8 mouse cellular contexts compared by ENCODE assay signal in genomic region chr11:84829495-84829894, GRCm38 (mm10). TPM values are rescaled to one million over a fixed set of nuclear protein-coding genes. Genes with fewer than 3 reads are reported as not detected.
DNase-seq lines count a peak whose midpoint lies in the region; ATAC-seq and TF ChIP-seq lines count a peak whose summit lies in the region.
"Not testable (repeated sequence)": the region's sequence is repeated elsewhere in the genome, so short reads cannot be mapped to it uniquely, and the experiment has no call there.

No protein-coding gene starts in this region.

- peak overlapping the region; percentile 92 for H3K4me2 ChIP-seq in forebrain, embryonic 15.5 days (replicated peaks)
- H3K4me2 ChIP-seq in kidney, embryonic 14.5 days (replicated peaks; ENCODE audit: low read depth, low read length): peak overlapping the region; percentile 95
- H3K4me2 ChIP-seq in liver, embryonic 12.5 days: peak overlapping the region; percentile 99

- not testable (repeated sequence) for TF ChIP-seq POLR2A in cortical plate, adult 2 months (IDR thresholded peaks at IDR 0.05; ENCODE audit: extremely low read depth, insufficient read depth, low read length); olfactory bulb, adult 2 months (IDR thresholded peaks at IDR 0.05; ENCODE audit: insufficient read depth, low read depth, low read length)

- ATAC-seq in forebrain, embryonic 15.5 days (replicated peaks): peak; percentile 7; the same call in 1 of the 2 replicates
- not testable (repeated sequence) for ATAC-seq in kidney, embryonic 14.5 days (ENCODE audit: low FRiP score, low TSS enrichment)
- peak; percentile 2; the same call in 1 of the 2 replicates for ATAC-seq in liver, embryonic 12.5 days

- WGBS in forebrain, embryonic 15.5 days: 79% methylated on average over 11 of the region's 11 CpGs
- WGBS in hindbrain, embryonic 10.5 days: 78% methylated on average over 11 of the region's 11 CpGs
- 76% methylated on average over 11 of the region's 11 CpGs for WGBS in kidney, embryonic 14.5 days
- 47% methylated on average over 11 of the region's 11 CpGs for WGBS in liver, embryonic 12.5 days (ENCODE audit: insufficient replicate concordance)
- WGBS in midbrain, embryonic 10.5 days: 79% methylated on average over 11 of the region's 11 CpGs
- WGBS in olfactory bulb, adult 2 months: 81% methylated on average over 11 of the region's 11 CpGs

- not testable (repeated sequence) for TF ChIP-seq CTCF in cortical plate, adult 2 months (IDR thresholded peaks at IDR 0.05; ENCODE audit: extremely low read depth, insufficient read depth, low read length); olfactory bulb, adult 2 months (IDR thresholded peaks at IDR 0.05; ENCODE audit: insufficient read depth, low read depth, low read length)

- H3K9me3 ChIP-seq in forebrain, embryonic 15.5 days; hindbrain, embryonic 10.5 days; kidney, embryonic 14.5 days (ENCODE audit: control insufficient read depth, low read length); liver, embryonic 12.5 days (replicated peaks); midbrain, embryonic 10.5 days (replicated peaks): not testable (repeated sequence)

- not testable (repeated sequence) for H3K9ac ChIP-seq in forebrain, embryonic 15.5 days (replicated peaks)
- H3K9ac ChIP-seq in kidney, embryonic 14.5 days (ENCODE audit: low read depth, low read length): peak overlapping the region; percentile 81; the same call in 1 of the 2 replicates
- H3K9ac ChIP-seq in liver, embryonic 12.5 days: peak overlapping the region; percentile 99

- peak overlapping the region; percentile 93; the same call in 1 of the 2 replicates for H3K4me3 ChIP-seq in cortical plate, adult 2 months (ENCODE audit: insufficient read depth, low read length)
- H3K4me3 ChIP-seq in forebrain, embryonic 15.5 days: peak overlapping the region; percentile 50; the same call in 1 of the 2 replicates
- H3K4me3 ChIP-seq in hindbrain, embryonic 10.5 days: peak overlapping the region; percentile 76
- H3K4me3 ChIP-seq in kidney, embryonic 14.5 days (ENCODE audit: low read length): peak overlapping the region; percentile 83
- peak overlapping the region; percentile 98 for H3K4me3 ChIP-seq in liver, embryonic 12.5 days
- peak overlapping the region; percentile 85 for H3K4me3 ChIP-seq in midbrain, embryonic 10.5 days
- H3K4me3 ChIP-seq in olfactory bulb, adult 2 months (ENCODE audit: insufficient read depth, low read depth, low read length): 0 out of 2 replicates have a peak overlapping the region, but pooled peaks have one; percentile 59

- peak; percentile 41 for DNase-seq in CD4-positive, CD25-positive, alpha-beta regulatory T cell, adult 2 months (ENCODE audit: low read depth, low spot score)
- not testable (repeated sequence) for DNase-seq in hindbrain, embryonic 10.5 days (ENCODE audit: low spot score); midbrain, embryonic 10.5 days (ENCODE audit: low spot score)

- H3K27ac ChIP-seq in cortical plate, adult 2 months (ENCODE audit: insufficient read depth, low read length): peak overlapping the region; percentile 6; the same call in 1 of the 2 replicates
- not testable (repeated sequence) for H3K27ac ChIP-seq in forebrain, embryonic 15.5 days (replicated peaks)
- peak overlapping the region; percentile 82 for H3K27ac ChIP-seq in hindbrain, embryonic 10.5 days
- H3K27ac ChIP-seq in kidney, embryonic 14.5 days (ENCODE audit: low read depth, low read length): peak overlapping the region; percentile 82
- peak overlapping the region; percentile 100 for H3K27ac ChIP-seq in liver, embryonic 12.5 days
- H3K27ac ChIP-seq in midbrain, embryonic 10.5 days (replicated peaks): peak overlapping the region; percentile 81
- peak overlapping the region; percentile 65; the same call in 1 of the 2 replicates for H3K27ac ChIP-seq in olfactory bulb, adult 2 months (ENCODE audit: insufficient read depth, low read depth, low read length)

- H3K36me3 ChIP-seq in forebrain, embryonic 15.5 days: peaks cover 34% of the 10 kb centered on the region
- peaks cover 52% of the 10 kb centered on the region for H3K36me3 ChIP-seq in hindbrain, embryonic 10.5 days
- H3K36me3 ChIP-seq in kidney, embryonic 14.5 days (ENCODE audit: control insufficient read depth, insufficient read depth, low read length): peaks cover 31% of the 10 kb centered on the region
- peaks cover 82% of the 10 kb centered on the region for H3K36me3 ChIP-seq in liver, embryonic 12.5 days
- H3K36me3 ChIP-seq in midbrain, embryonic 10.5 days: peaks cover 43% of the 10 kb centered on the region

- not testable (repeated sequence) for H3K27me3 ChIP-seq in forebrain, embryonic 15.5 days; hindbrain, embryonic 10.5 days (ENCODE audit: insufficient read depth, poor library complexity, severe bottlenecking); kidney, embryonic 14.5 days (ENCODE audit: control insufficient read depth, insufficient read depth, low read length); liver, embryonic 12.5 days (replicated peaks); midbrain, embryonic 10.5 days (ENCODE audit: low read depth, poor library complexity, severe bottlenecking)

- H3K4me1 ChIP-seq in cortical plate, adult 2 months (ENCODE audit: control insufficient read depth, insufficient read depth, low read length); kidney, embryonic 14.5 days (ENCODE audit: control insufficient read depth, insufficient read depth, low read length); olfactory bulb, adult 2 months (ENCODE audit: control insufficient read depth, insufficient read depth, low read length): not testable (repeated sequence)
- peaks cover 14% of the 10 kb centered on the region for H3K4me1 ChIP-seq in forebrain, embryonic 15.5 days
- H3K4me1 ChIP-seq in hindbrain, embryonic 10.5 days (replicated peaks): peaks cover 21% of the 10 kb centered on the region
- peaks cover 47% of the 10 kb centered on the region for H3K4me1 ChIP-seq in liver, embryonic 12.5 days
- H3K4me1 ChIP-seq in midbrain, embryonic 10.5 days: peaks cover 21% of the 10 kb centered on the region

RNA-seq across cellular contexts. Expression of gene Dhrs11, which starts 0.7 kb away (rescaled TPM):
- polyA plus RNA-seq in cortical plate, adult 2 months (2012; rRNA removed): 14.4 and 15.4 TPM in 2 replicates
- 4.4 and 4.7 TPM in 2 replicates for polyA plus RNA-seq in forebrain, embryonic 15.5 days (2015; fragmentation: Nextera tagmentation; extraction: Ambion mirVana)
- 13.1 and 15.1 TPM in 2 replicates for polyA plus RNA-seq in hindbrain, embryonic 10.5 days (2016; fragmentation: Nextera tagmentation; extraction: Ambion mirVana)
- polyA plus RNA-seq in kidney, embryonic 14.5 days (2014; fragmentation: Nextera tagmentation; extraction: Ambion mirVana): 8.3 and 10.4 TPM in 2 replicates
- 213 and 219 TPM in 2 replicates for polyA plus RNA-seq in liver, embryonic 12.5 days (2016; fragmentation: Nextera tagmentation; extraction: Ambion mirVana)
- polyA plus RNA-seq in midbrain, embryonic 10.5 days (2016; fragmentation: Nextera tagmentation; extraction: Ambion mirVana): 12.0 and 12.8 TPM in 2 replicates
- polyA plus RNA-seq in olfactory bulb, adult 2 months (2012; ENCODE audit: insufficient read depth, insufficient read length, low replicate concordance, missing spikeins): not detected in 2 replicates

RNA-seq across cellular contexts. Expression of gene Mrm1, which starts 10.2 kb away (rescaled TPM):
- polyA plus RNA-seq in cortical plate, adult 2 months (2012; rRNA removed): 14.5 and 16.5 TPM in 2 replicates
- polyA plus RNA-seq in forebrain, embryonic 15.5 days (2015; fragmentation: Nextera tagmentation; extraction: Ambion mirVana): 12.3 and 14.3 TPM in 2 replicates
- 12.2 and 13.9 TPM in 2 replicates for polyA plus RNA-seq in hindbrain, embryonic 10.5 days (2016; fragmentation: Nextera tagmentation; extraction: Ambion mirVana)
- polyA plus RNA-seq in kidney, embryonic 14.5 days (2014; fragmentation: Nextera tagmentation; extraction: Ambion mirVana): 8.4 and 12.6 TPM in 2 replicates
- polyA plus RNA-seq in liver, embryonic 12.5 days (2016; fragmentation: Nextera tagmentation; extraction: Ambion mirVana): 18.6 and 20.6 TPM in 2 replicates
- polyA plus RNA-seq in midbrain, embryonic 10.5 days (2016; fragmentation: Nextera tagmentation; extraction: Ambion mirVana): 14.6 and 16.2 TPM in 2 replicates
- not detected in 2 replicates for polyA plus RNA-seq in olfactory bulb, adult 2 months (2012; ENCODE audit: insufficient read depth, insufficient read length, low replicate concordance, missing spikeins)

RNA-seq across cellular contexts. Expression of gene Ggnbp2, which starts 41.1 kb away (rescaled TPM):
- 104 and 108 TPM in 2 replicates for polyA plus RNA-seq in cortical plate, adult 2 months (2012; rRNA removed)
- 72.0 and 73.8 TPM in 2 replicates for polyA plus RNA-seq in forebrain, embryonic 15.5 days (2015; fragmentation: Nextera tagmentation; extraction: Ambion mirVana)
- 53.4 and 56.5 TPM in 2 replicates for polyA plus RNA-seq in hindbrain, embryonic 10.5 days (2016; fragmentation: Nextera tagmentation; extraction: Ambion mirVana)
- polyA plus RNA-seq in kidney, embryonic 14.5 days (2014; fragmentation: Nextera tagmentation; extraction: Ambion mirVana): 68.7 and 74.7 TPM in 2 replicates
- polyA plus RNA-seq in liver, embryonic 12.5 days (2016; fragmentation: Nextera tagmentation; extraction: Ambion mirVana): 75.5 and 76.8 TPM in 2 replicates
- 55.7 and 56.3 TPM in 2 replicates for polyA plus RNA-seq in midbrain, embryonic 10.5 days (2016; fragmentation: Nextera tagmentation; extraction: Ambion mirVana)
- polyA plus RNA-seq in olfactory bulb, adult 2 months (2012; ENCODE audit: insufficient read depth, insufficient read length, low replicate concordance, missing spikeins): 522 TPM in 1 of 2 replicates, not detected in the other

RNA-seq across cellular contexts. Expression of gene Myo19, which starts 50.5 kb away (rescaled TPM):
- 14.6 and 16.1 TPM in 2 replicates for polyA plus RNA-seq in cortical plate, adult 2 months (2012; rRNA removed)
- 4.7 and 6.9 TPM in 2 replicates for polyA plus RNA-seq in forebrain, embryonic 15.5 days (2015; fragmentation: Nextera tagmentation; extraction: Ambion mirVana)
- 9.9 and 11.3 TPM in 2 replicates for polyA plus RNA-seq in hindbrain, embryonic 10.5 days (2016; fragmentation: Nextera tagmentation; extraction: Ambion mirVana)
- polyA plus RNA-seq in kidney, embryonic 14.5 days (2014; fragmentation: Nextera tagmentation; extraction: Ambion mirVana): 9.2 and 15.0 TPM in 2 replicates
- polyA plus RNA-seq in liver, embryonic 12.5 days (2016; fragmentation: Nextera tagmentation; extraction: Ambion mirVana): 7.6 TPM in 2 replicates
- polyA plus RNA-seq in midbrain, embryonic 10.5 days (2016; fragmentation: Nextera tagmentation; extraction: Ambion mirVana): 11.8 and 12.6 TPM in 2 replicates
- not detected in 2 replicates for polyA plus RNA-seq in olfactory bulb, adult 2 months (2012; ENCODE audit: insufficient read depth, insufficient read length, low replicate concordance, missing spikeins)

RNA-seq across cellular contexts. Expression of gene Pigw, which starts 50.6 kb away (rescaled TPM):
- polyA plus RNA-seq in cortical plate, adult 2 months (2012; rRNA removed): 4.0 and 4.9 TPM in 2 replicates
- polyA plus RNA-seq in forebrain, embryonic 15.5 days (2015; fragmentation: Nextera tagmentation; extraction: Ambion mirVana): 2.3 and 3.4 TPM in 2 replicates
- polyA plus RNA-seq in hindbrain, embryonic 10.5 days (2016; fragmentation: Nextera tagmentation; extraction: Ambion mirVana): 2.6 and 2.7 TPM in 2 replicates
- polyA plus RNA-seq in kidney, embryonic 14.5 days (2014; fragmentation: Nextera tagmentation; extraction: Ambion mirVana): 4.0 and 4.8 TPM in 2 replicates
- polyA plus RNA-seq in liver, embryonic 12.5 days (2016; fragmentation: Nextera tagmentation; extraction: Ambion mirVana): 2.6 and 3.2 TPM in 2 replicates
- polyA plus RNA-seq in midbrain, embryonic 10.5 days (2016; fragmentation: Nextera tagmentation; extraction: Ambion mirVana): 2.2 and 3.4 TPM in 2 replicates
- not detected in 2 replicates for polyA plus RNA-seq in olfactory bulb, adult 2 months (2012; ENCODE audit: insufficient read depth, insufficient read length, low replicate concordance, missing spikeins)

Comparison
In these comparisons a context has a peak if more than half of its experiments do, and no peak if none do; other contexts are left out.
1. RNA of gene Dhrs11, which starts 0.7 kb away (polyA plus RNA-seq): 213 to 219 TPM in liver, embryonic 12.5 days; 13.1 to 15.1 TPM in hindbrain, embryonic 10.5 days, 14.4 to 15.4 TPM in cortical plate, adult 2 months, 12.0 to 12.8 TPM in midbrain, embryonic 10.5 days, 8.3 to 10.4 TPM in kidney, embryonic 14.5 days, 4.4 to 4.7 TPM in forebrain, embryonic 15.5 days and not detected in olfactory bulb, adult 2 months; every median in the first group is over 10 times any median in the second.
2. Peak in every context shown above with its lines, with median percentiles within 50 percentile points of each other: H3K4me3 ChIP-seq and H3K4me2 ChIP-seq.